Mouse (Mus musculus) gastrocnemius, adult 18-20 months (tissue): ENCODE results near the gene Ttll10. TPM values are rescaled to one million over a fixed set of nuclear protein-coding genes. Genes with fewer than 3 reads are reported as not detected.
A peak's percentile ranks its signal among the peaks of the same experiment; 100 is the strongest.

ENCODE experiments used
- DNase-seq: peaks from one replicate; pipeline ENCODE4 v3.0.0; 2021; ENCODE audit warnings: low spot score
- long read RNA-seq, 2 experiments: library from polyadenylated mRNA; stranded (forward); transcript quantifications; one replicate each; pipeline ENCODE4 v2.0.0; 2021
- total RNA-seq, 2 experiments: library from RNA; stranded (reverse); gene quantifications; 2 replicates each; pipeline ENCODE4 v1.2.3; 2021

The Ttll10 gene
- not detected for total RNA-seq
- long read RNA-seq, experiment 1: 0 reads
- long read RNA-seq, experiment 2: 0 reads

- DNase-seq: no peak
Measured at GRCm38 (mm10) chr4:156059261-156059660, at the start of gene Ttll10. Ttll10 (minus strand) TSS chr4:156059414.

- no peak for DNase-seq
Measured at GRCm38 (mm10) chr4:156103342-156103741, 44.1 kb upstream of the Ttll10 start.

- peak; percentile 3 for DNase-seq
Measured at GRCm38 (mm10) chr4:156101481-156101903, 42.3 kb upstream of the Ttll10 start.

- DNase-seq: no peak
Measured at GRCm38 (mm10) chr4:156100501-156100900, 41.3 kb upstream of the Ttll10 start.

- DNase-seq: no peak
Measured at GRCm38 (mm10) chr4:156099427-156099826, 40.2 kb upstream of the Ttll10 start.

GRCm38 (mm10) chr4:156097770-156098366, 38.7 kb upstream of the Ttll10 start:
- DNase-seq: no peak

- DNase-seq: no peak
Measured at GRCm38 (mm10) chr4:156096191-156096590, 37.0 kb upstream of the Ttll10 start.

- DNase-seq: no peak
Measured at GRCm38 (mm10) chr4:156093758-156094157, 34.5 kb upstream of the Ttll10 start.

GRCm38 (mm10) chr4:156092765-156093164, 33.6 kb upstream of the Ttll10 start:
- no peak for DNase-seq

- no peak for DNase-seq
Measured at GRCm38 (mm10) chr4:156091236-156091635, 32.0 kb upstream of the Ttll10 start.

- no peak for DNase-seq
Measured at GRCm38 (mm10) chr4:156087398-156088087, 28.3 kb upstream of the Ttll10 start.

GRCm38 (mm10) chr4:156085256-156085655, 26.0 kb upstream of the Ttll10 start:
- DNase-seq: no peak

GRCm38 (mm10) chr4:156084096-156084879, 25.1 kb upstream of the Ttll10 start:
- no peak for DNase-seq

- no peak for DNase-seq
Measured at GRCm38 (mm10) chr4:156083348-156083747, 24.1 kb upstream of the Ttll10 start.

- no peak for DNase-seq
Measured at GRCm38 (mm10) chr4:156082621-156083234, 23.5 kb upstream of the Ttll10 start.

GRCm38 (mm10) chr4:156077499-156078301, 18.5 kb upstream of the Ttll10 start:
- no peak for DNase-seq

- DNase-seq: no peak
Measured at GRCm38 (mm10) chr4:156076911-156077382, 17.7 kb upstream of the Ttll10 start.

GRCm38 (mm10) chr4:156070716-156071115, 11.5 kb upstream of the Ttll10 start:
- no peak for DNase-seq

GRCm38 (mm10) chr4:156070276-156070675, 11.1 kb upstream of the Ttll10 start:
- no peak for DNase-seq

GRCm38 (mm10) chr4:156069701-156070100, 10.5 kb upstream of the Ttll10 start:
- DNase-seq: no peak
